Mouse (Mus musculus): ENCODE measurements around the gene Mn1.

DNA sequence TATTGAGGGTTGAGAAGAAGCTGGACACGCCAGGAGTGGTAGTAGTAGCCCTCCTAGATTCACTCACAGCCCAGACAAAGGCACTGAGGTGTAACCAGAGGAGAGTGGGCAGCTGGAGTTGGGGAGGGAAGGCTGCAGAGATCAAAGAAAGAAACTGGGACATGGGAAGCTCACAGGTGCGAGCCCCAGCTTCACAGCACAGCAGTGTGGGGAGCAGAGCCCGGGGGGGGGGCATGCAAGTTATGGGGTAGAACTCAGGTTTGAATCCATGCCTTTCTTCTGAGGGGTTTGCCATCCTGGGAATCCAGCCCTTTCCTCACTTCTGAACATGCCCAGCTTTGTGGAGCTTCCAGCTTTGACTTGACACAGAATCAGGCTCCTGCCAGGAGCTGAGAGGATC, 82.9 kb downstream of the Mn1 start:
- TF ChIP-seq POLR2A (IDR thresholded peaks at IDR 0.05; ENCODE audit: control insufficient read depth, low read depth, low read length) (no peak), CTCF (IDR thresholded peaks at IDR 0.05; ENCODE audit: control insufficient read depth, insufficient read depth, insufficient replicate concordance, low read depth, low read length) (no peak)

Data from testis, adult 2 months (tissue).